Mouse (Mus musculus) hindbrain, postnatal 0 days (tissue): Measurements from ENCODE around the gene 4933407L21Rik. TPM values are rescaled to one million over a fixed set of nuclear protein-coding genes. Genes with fewer than 3 reads are reported as not detected.

Experiments
- ATAC-seq: fragments of 200-750 bp; cut with Nextera tagmentation; 2 replicates; pipeline ENCODE4 v1.8.0; 2017; ENCODE audit warnings: mild to moderate bottlenecking, moderate TSS enrichment, moderate library complexity
- DNase-seq: peaks from one replicate; pipeline ENCODE4 v3.0.0-alpha.2; 2015; ENCODE audit warnings: low spot score
- H3K27ac ChIP-seq: fragments of 300-500 bp; sonication (generic); 2 replicates; pipeline ENCODE4 v1.5.1; 2014; ENCODE audit warnings: mild to moderate bottlenecking
- H3K27me3 ChIP-seq: fragments of 300-500 bp; sonication (generic); 2 replicates; pipeline ENCODE4 v1.6.1; 2014; ENCODE audit warnings: low read length, mixed read lengths; ENCODE audit not compliant: insufficient read depth
- H3K36me3 ChIP-seq: fragments of 300-500 bp; sonication (generic); 2 replicates; pipeline ENCODE4 v1.6.1; 2014; ENCODE audit warnings: low read length, mixed read lengths; ENCODE audit not compliant: insufficient read depth
- H3K4me1 ChIP-seq: fragments of 300-500 bp; sonication (generic); 2 replicates; pipeline ENCODE4 v1.6.1; 2014; ENCODE audit warnings: antibody characterized with exemption, low read length, mixed read lengths; ENCODE audit not compliant: insufficient read depth
- H3K4me2 ChIP-seq: fragments of 300-500 bp; sonication (generic); 2 replicates; pipeline ENCODE4 v1.6.1; 2014; ENCODE audit warnings: low read depth, mild to moderate bottlenecking, low read length, moderate library complexity, mixed read lengths
- H3K4me3 ChIP-seq: fragments of 300-500 bp; sonication (generic); 2 replicates; pipeline ENCODE4 v1.5.1; 2014; ENCODE audit warnings: low read length
- H3K9ac ChIP-seq: fragments of 300-500 bp; sonication (generic); replicated peaks from 2 replicates; pipeline ENCODE4 v1.6.1; 2014; ENCODE audit warnings: mild to moderate bottlenecking, low read length, moderate library complexity, mixed read lengths
- H3K9me3 ChIP-seq: fragments of 300-500 bp; sonication (generic); 2 replicates; pipeline ENCODE4 v1.6.1; 2016; ENCODE audit warnings: low read length, mixed read lengths
- CTCF ChIP-seq: IDR thresholded peaks from 2 replicates; pipeline ENCODE4 v1.5.1; 2016; ENCODE audit warnings: antibody characterized with exemption, control low read depth, low read depth
- WGBS: fragments of 180-500 bp; shearing (Covaris S2); extraction: QIAGEN DNeasy Blood & Tissue Kit; methylation state at CpG from one replicate; pipeline ENCODE4 v1.1.7; 2014; 5-methylcytosine and 5-hydroxymethylcytosine counted together
- polyA plus RNA-seq: library from polyadenylated mRNA; unstranded; fragments of >200 nt; fragmentation: Nextera tagmentation; extraction: Ambion mirVana; gene quantifications from 2 replicates; pipeline ENCODE4 v1.2.1, GENCODE M21; 2015
- total RNA-seq: library from RNA; depleted of rRNA; stranded (reverse); fragments of >200 nt; gene quantifications from 2 replicates; pipeline ENCODE4 v1.2.3, GENCODE M21; 2014

The 4933407L21Rik gene
- total and polyA plus RNA-seq, 2 experiments from 2014 or later, result 12.3 to 18.8 TPM

DNA sequence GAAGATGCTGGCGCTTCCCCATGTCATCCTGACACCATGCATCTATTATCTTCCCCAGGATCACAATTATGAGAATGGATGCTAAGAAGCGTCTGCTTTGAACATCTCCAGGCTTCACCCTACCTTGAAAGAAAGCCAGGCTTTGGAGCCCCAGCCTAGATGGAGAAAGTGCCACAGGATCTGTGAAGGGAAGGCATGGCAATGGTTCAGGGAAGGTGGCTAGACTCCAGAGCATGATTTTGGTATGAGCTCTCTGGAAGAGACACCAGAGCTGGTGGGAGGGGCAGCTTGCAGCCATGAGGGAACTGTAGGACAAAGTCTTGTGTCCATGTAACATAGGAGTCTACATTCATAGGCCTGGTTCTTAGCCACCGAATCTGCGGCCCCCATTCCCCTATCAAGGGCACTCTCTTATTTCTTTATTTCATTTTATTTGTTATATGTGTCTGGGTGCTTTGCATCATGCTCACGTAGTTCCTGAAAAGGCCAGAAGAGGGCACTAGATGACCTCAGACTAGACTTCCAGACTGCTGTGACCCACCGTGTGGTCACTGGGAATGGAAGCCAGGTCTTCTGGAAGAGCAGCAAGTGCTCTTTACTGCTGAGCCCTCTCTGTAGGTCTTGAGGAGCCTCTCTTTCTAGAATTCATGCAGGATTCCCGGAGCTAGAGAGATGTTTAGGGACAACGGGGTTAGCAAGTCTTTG, 7.0 kb downstream of the 4933407L21Rik start:
- no peaks in the 10 kb centered on the region for H3K9me3 ChIP-seq
- 51% methylated on average over 8 of the region's 8 CpGs for WGBS
- no peak overlapping the region for H3K27ac ChIP-seq
- no peaks in the 10 kb centered on the region for H3K36me3 ChIP-seq
- ATAC-seq (no peak), DNase-seq (peak; percentile 65)
- H3K27me3 ChIP-seq, result no peaks in the 10 kb centered on the region
- H3K4me3 ChIP-seq, result no peak overlapping the region
- no peak overlapping the region for H3K9ac ChIP-seq
- H3K4me1 ChIP-seq, result peaks cover 22% of the 10 kb centered on the region
- peak; percentile 70 for TF ChIP-seq CTCF
- H3K4me2 ChIP-seq, result no peak overlapping the region

GRCm38 (mm10) chr1:85936265-85936664, 8.0 kb downstream of the 4933407L21Rik start:
- H3K36me3 ChIP-seq, result no peaks in the 10 kb centered on the region
- ATAC-seq (no peak), DNase-seq (no peak)
- no peak for TF ChIP-seq CTCF
- 59% methylated on average over 6 of the region's 6 CpGs for WGBS
- peaks cover 19% of the 10 kb centered on the region for H3K4me1 ChIP-seq
- H3K4me3 ChIP-seq, result no peak overlapping the region
- H3K27me3 ChIP-seq, result no peaks in the 10 kb centered on the region
- H3K4me2 ChIP-seq, result no peak overlapping the region
- H3K27ac ChIP-seq, result no peak overlapping the region
- H3K9ac ChIP-seq, result no peak overlapping the region
- H3K9me3 ChIP-seq, result no peaks in the 10 kb centered on the region

DNA sequence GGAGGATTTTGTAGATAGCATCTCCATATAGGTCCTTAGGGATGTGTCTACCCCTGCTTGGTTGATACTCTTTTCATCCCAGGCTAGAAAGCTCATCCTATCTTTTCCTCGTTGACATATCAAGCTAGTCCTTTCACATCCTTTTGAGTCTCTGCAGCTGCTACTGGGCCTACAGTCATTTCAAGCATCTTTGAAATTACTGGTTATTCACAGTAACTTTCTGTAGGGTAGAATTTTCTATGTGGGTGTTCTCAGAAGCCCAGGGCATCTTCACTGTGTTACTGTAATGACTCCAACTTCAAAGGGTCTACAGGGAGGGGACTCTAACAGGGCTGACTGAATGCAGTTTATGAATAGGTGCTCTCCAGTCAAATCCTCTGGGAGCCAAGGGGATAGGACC, 9.0 kb downstream of the 4933407L21Rik start:
- no peaks in the 10 kb centered on the region for H3K9me3 ChIP-seq
- ATAC-seq (no peak), DNase-seq (no peak)
- peaks cover 18% of the 10 kb centered on the region for H3K4me1 ChIP-seq
- no peaks in the 10 kb centered on the region for H3K36me3 ChIP-seq
- no peak overlapping the region for H3K27ac ChIP-seq
- no peak overlapping the region for H3K4me3 ChIP-seq
- 88% methylated on average over 1 of the region's 1 CpGs for WGBS
- TF ChIP-seq CTCF, result no peak
- H3K27me3 ChIP-seq, result no peaks in the 10 kb centered on the region
- H3K9ac ChIP-seq, result no peak overlapping the region
- no peak overlapping the region for H3K4me2 ChIP-seq

DNA sequence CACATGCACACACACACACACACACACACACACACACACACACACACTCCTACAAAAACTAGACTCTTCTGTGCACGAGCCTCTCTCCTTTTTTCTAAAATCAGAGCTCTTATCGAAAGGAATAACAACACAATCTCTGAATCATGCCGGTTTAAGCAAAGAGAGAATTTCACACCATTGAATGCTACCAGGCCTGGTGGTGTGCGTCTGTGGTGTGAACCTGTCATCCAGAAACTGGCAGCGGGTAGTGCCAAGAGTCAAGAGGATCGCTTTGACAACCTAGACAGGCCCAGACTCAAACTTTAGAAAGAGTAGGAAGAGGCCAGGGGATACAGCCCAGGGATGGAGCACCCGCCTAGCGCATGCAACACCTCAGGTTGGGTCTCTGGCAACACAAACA, 14.0 kb downstream of the 4933407L21Rik start:
- Histone ChIP-seq H3K9me3 (no peaks in the 10 kb centered on the region), H3K4me2 (no peak overlapping the region), H3K27ac (no peak overlapping the region), H3K4me1 (no peaks in the 10 kb centered on the region), H3K36me3 (no peaks in the 10 kb centered on the region), H3K27me3 (no peaks in the 10 kb centered on the region), H3K9ac (no peak overlapping the region), H3K4me3 (no peak overlapping the region)
- no peak for TF ChIP-seq CTCF
- 88% methylated on average over 8 of the region's 8 CpGs for WGBS
- DNase-seq (no peak), ATAC-seq (no peak)

DNA sequence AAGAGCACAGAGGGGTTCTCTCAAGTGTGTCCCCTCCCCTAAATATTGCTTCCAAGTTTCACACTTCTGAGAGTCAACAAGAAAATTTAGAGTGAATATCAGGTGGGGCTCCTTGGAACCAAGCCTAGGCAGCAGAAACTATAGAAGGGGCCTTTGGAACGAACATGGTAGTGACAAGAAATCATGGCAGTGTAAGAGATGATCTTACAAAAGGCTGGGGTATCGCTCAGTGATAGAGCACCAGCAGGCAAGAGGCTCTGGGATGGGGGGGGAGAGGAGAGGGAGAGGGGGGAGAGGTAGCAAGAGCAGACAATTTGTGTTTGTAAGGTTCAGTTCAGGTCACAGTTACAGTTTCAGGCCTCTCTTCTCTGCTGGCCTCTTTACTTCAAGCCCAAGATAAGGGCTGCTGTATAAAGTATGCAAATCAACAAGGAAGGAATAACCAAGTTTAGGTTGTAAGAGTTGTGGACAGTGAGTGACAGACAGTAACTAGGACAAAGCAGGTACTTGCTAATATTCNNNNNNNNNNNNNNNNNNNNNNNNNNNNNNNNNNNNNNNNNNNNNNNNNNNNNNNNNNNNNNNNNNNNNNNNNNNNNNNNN, 20.9 kb downstream of the 4933407L21Rik start:
- Histone ChIP-seq H3K9ac (no peak overlapping the region), H3K9me3 (no peaks in the 10 kb centered on the region), H3K4me2 (no peak overlapping the region), H3K36me3 (no peaks in the 10 kb centered on the region), H3K27me3 (no peaks in the 10 kb centered on the region), H3K27ac (no peak overlapping the region), H3K4me3 (no peak overlapping the region), H3K4me1 (no peaks in the 10 kb centered on the region)
- 83% methylated on average over 2 of the region's 2 CpGs for WGBS
- DNase-seq (no peak), ATAC-seq (no peak)
- TF ChIP-seq CTCF, result no peak

DNA sequence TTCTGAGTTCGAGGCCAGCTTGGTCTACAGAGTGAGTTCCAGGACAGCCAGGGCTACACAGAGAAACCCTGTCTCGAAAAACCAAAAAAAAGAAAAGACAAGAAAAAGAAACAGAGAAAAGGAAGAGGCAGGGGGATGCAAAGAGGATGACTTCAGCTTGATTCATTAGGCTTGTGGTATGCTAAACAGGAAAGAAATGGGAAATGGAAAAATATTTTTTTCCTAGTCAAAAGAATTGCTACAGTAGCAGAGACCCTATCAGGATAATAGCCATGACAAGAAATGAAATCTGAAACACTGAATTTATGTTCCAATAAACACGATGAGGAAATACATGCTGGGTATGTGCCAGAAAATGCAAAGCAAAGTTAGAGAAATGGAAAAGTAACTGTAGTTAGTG, 26.9 kb downstream of the 4933407L21Rik start:
- Histone ChIP-seq H3K36me3 (no peaks in the 10 kb centered on the region), H3K4me1 (peaks cover 11% of the 10 kb centered on the region; the same call in 1 of the 2 replicates), H3K27ac (no peak overlapping the region), H3K9me3 (no peaks in the 10 kb centered on the region), H3K4me3 (no peak overlapping the region), H3K9ac (no peak overlapping the region), H3K4me2 (no peak overlapping the region), H3K27me3 (no peaks in the 10 kb centered on the region)
- no peak for DNase-seq
- ATAC-seq, result no peak
- no peak for TF ChIP-seq CTCF
- WGBS, result 76% methylated on average over 3 of the region's 3 CpGs

DNA sequence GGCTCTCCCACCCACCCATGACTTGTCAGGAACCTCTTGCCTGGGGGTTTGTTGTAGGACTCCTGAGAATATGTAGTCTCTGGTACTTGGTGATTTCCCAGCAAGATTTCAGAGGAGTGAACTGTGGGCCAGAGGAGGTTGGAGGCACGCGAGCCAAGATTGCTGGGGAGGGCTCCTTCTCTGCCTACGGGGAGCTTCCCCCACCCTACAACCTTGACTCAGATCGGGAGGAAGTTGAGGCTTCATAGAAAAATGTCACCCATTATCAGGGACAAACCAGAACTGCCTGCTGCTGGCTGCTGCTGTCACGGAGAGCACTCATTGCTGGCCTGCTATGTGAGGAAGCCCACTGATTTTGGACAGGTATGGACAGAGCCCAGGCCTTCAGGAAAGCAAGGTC, 29.0 kb downstream of the 4933407L21Rik start:
- Histone ChIP-seq H3K4me3 (no peak overlapping the region), H3K4me2 (no peak overlapping the region), H3K36me3 (no peaks in the 10 kb centered on the region), H3K27ac (no peak overlapping the region), H3K27me3 (no peaks in the 10 kb centered on the region), H3K4me1 (peaks cover 11% of the 10 kb centered on the region; the same call in 1 of the 2 replicates), H3K9me3 (no peaks in the 10 kb centered on the region), H3K9ac (no peak overlapping the region)
- 78% methylated on average over 5 of the region's 5 CpGs for WGBS
- ATAC-seq, result 0 out of 2 replicates have a peak, but pooled peaks have one; percentile 18
- DNase-seq, result no peak
- no peak for TF ChIP-seq CTCF
